Mouse (Mus musculus): ENCODE measurements around the gene Shld1. TPM values are rescaled to one million over a fixed set of nuclear protein-coding genes. Genes with fewer than 3 reads are reported as not detected.

Gene Shld1
- total RNA-seq, 2 experiments from 2014 or later = 8.3 to 10.7 TPM

DNA sequence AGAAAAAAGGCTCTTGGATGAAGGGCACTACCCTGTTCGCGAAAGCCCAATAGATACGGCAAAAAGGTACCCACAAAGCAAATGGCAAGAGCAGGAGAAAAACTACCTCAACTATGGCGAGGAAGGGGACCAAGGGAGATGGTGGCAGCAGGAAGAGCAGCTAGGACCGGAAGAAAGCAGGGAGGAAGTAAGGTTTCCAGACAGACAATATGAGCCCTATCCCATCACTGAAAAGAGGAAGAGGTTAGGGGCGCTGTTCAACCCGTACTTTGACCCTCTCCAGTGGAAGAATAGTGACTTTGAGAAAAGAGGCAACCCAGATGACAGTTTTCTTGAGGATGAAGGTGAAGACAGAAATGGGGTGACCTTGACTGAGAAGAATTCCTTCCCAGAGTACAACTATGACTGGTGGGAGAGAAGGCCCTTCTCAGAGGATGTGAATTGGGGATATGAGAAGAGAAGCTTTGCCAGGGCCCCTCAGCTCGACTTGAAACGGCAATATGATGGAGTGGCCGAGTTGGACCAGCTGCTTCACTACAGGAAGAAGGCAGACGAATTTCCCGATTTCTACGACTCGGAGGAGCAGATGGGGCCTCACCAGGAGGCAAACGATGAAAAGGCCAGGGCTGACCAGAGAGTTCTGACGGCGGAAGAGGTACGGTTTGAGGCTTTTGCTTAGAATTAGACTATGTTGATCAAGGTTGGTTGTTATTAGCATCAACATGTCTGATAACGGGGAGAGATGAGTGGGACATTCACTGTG, 106.9 kb downstream of the Shld1 start:
- DNase-seq (ENCODE audit: low spot score in 2 of 2) = no peak

DNA sequence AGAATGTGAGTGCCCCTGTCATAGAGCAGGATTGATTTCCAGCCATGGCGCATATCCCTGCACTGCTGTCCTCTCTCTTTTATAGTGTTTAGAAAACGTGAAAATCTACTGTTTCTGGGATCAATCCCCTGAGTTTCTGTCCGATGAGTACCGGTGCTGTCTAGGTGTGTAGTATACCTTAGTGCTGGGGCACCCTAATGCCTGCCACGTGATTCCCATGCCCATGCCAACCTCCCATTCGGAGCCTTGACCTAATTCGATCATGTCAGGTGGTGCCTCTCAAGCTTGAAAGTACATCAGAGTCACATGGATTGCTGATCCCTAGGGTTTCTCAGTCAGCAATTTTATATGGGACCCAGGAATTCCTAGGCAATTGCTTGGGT, 107.5 kb downstream of the Shld1 start:
- no peak for DNase-seq (ENCODE audit: low spot score in 2 of 2)

Other genes starting within 250 kb of the Shld1 start
- gene Gpcpd1, start 99.2 kb upstream of the Shld1 start, total RNA-seq (2021) = 10 to 100 TPM; 51.8 to 57.3 TPM
- gene Chgb, start 94.3 kb downstream of the Shld1 start, total RNA-seq (2021) = 100 to 1,000 TPM; 280 to 312 TPM
- 10 to 100 TPM; 25.1 to 28.9 TPM for gene Trmt6, start 129.1 kb downstream of the Shld1 start, total RNA-seq (2021)
- 1 to 10 TPM; 3.8 to 4.4 TPM for gene Mcm8, start 129.2 kb downstream of the Shld1 start, total RNA-seq (2021)
- gene Crls1, start 159.7 kb downstream of the Shld1 start, total RNA-seq (2021) = 10 to 100 TPM; 38.8 to 46.6 TPM
- gene Lrrn4, start 194.0 kb downstream of the Shld1 start, total RNA-seq (2021) = under 1 TPM; 0.84 to 0.87 TPM

Data from layer of hippocampus, adult 18-20 months (tissue).